Mouse (Mus musculus) G1E (cell line): Measurements from ENCODE around the gene Rab3il1.

ENCODE experiments used
- CTCF ChIP-seq: IDR thresholded peaks from 2 replicates; pipeline ENCODE4 v1.5.1; 2012; ENCODE audit warnings: low read depth, low read length, inconsistent platforms, mixed read lengths
- GATA1 ChIP-seq: IDR thresholded peaks from 2 replicates; pipeline ENCODE4 v1.6.1; 2012; ENCODE audit warnings: borderline replicate concordance, low read length, inconsistent platforms, mixed read lengths
- GATA2 ChIP-seq: IDR thresholded peaks from 2 replicates; pipeline ENCODE4 v1.6.1; 2012; ENCODE audit warnings: low read depth, low read length, inconsistent platforms, borderline replicate concordance
- POLR2AphosphoS5 ChIP-seq: IDR thresholded peaks from 2 replicates; pipeline ENCODE4 v1.6.1; 2012; ENCODE audit warnings: low read depth, low read length, inconsistent platforms; ENCODE audit not compliant: insufficient replicate concordance

GRCm38 (mm10) chr19:9980258-9980657 lies 21.2 kb upstream of the Rab3il1 start, which contains the start of gene Fth1:
- TF ChIP-seq CTCF (no peak), GATA1 (no peak), GATA2 (no peak), POLR2AphosphoS5 (no peak)
